Mouse (Mus musculus) MEL (cell line): ENCODE data around the gene Atp8a1. TPM values are rescaled to one million over a fixed set of nuclear protein-coding genes. Genes with fewer than 3 reads are reported as not detected.

Experiments used
- DNase-seq: peaks from one replicate; pipeline ENCODE4 v3.0.0; 2011; ENCODE audit warnings: low read depth, low spot score
- H3K27ac ChIP-seq: 2 replicates; pipeline ENCODE4 v1.5.1; 2012; ENCODE audit warnings: low read depth, mild to moderate bottlenecking, control low read depth, low read length, moderate library complexity; ENCODE audit not compliant: control insufficient read depth
- H3K27me3 ChIP-seq, 2 experiments: fragments of 150-350 bp in 1 of 2; sonication (generic) in 1 of 2; 2 replicates each; pipeline ENCODE4 v1.6.1; 2012; ENCODE audit warnings: low read length in 2 of 2, mild to moderate bottlenecking in 2 of 2, improper control_type of control experiment in 1 of 2, moderate library complexity in 1 of 2; ENCODE audit not compliant: insufficient read depth in 2 of 2, control insufficient read depth in 1 of 2
- H3K36me3 ChIP-seq, 2 experiments: 2 replicates each; pipeline ENCODE4 v1.6.1; 2012 to 2014; ENCODE audit warnings: low read length in 2 of 2, improper control_type of control experiment in 1 of 2, inconsistent platforms in 1 of 2, mild to moderate bottlenecking in 1 of 2; ENCODE audit not compliant: insufficient read depth in 2 of 2, control insufficient read depth in 1 of 2
- H3K4me1 ChIP-seq, 2 experiments: fragments of 150-350 bp in 1 of 2; sonication (generic) in 1 of 2; 2 replicates each; pipeline ENCODE4 v1.6.1; 2012; ENCODE audit warnings: low read length in 2 of 2, improper control_type of control experiment in 1 of 2, mild to moderate bottlenecking in 1 of 2; ENCODE audit not compliant: insufficient read depth in 2 of 2, control insufficient read depth in 1 of 2
- H3K4me3 ChIP-seq, 2 experiments: fragments of 150-350 bp in 1 of 2; sonication (generic) in 1 of 2; 2 replicates each; pipeline ENCODE4 v1.5.1; 2012; ENCODE audit warnings: low read depth in 2 of 2, low read length in 2 of 2, mild to moderate bottlenecking in 2 of 2, moderate library complexity in 2 of 2, control low read depth in 1 of 2, improper control_type of control experiment in 1 of 2; ENCODE audit not compliant: control insufficient read depth in 1 of 2, insufficient read depth in 1 of 2
- H3K79me2 ChIP-seq: 2 replicates; pipeline ENCODE4 v1.6.1; 2012; ENCODE audit warnings: mild to moderate bottlenecking, low read length, moderate library complexity; ENCODE audit not compliant: control insufficient read depth, poor library complexity, insufficient read depth
- H3K9ac ChIP-seq: 2 replicates; pipeline ENCODE4 v1.6.1; 2012; ENCODE audit warnings: low read depth, mild to moderate bottlenecking, control low read depth, low read length, moderate library complexity; ENCODE audit not compliant: control insufficient read depth, poor library complexity, severe bottlenecking
- H3K9me3 ChIP-seq: fragments of 150-350 bp; sonication (generic); replicated peaks from 2 replicates; pipeline ENCODE4 v1.6.1; 2012; ENCODE audit warnings: mild to moderate bottlenecking, low read length, improper control_type of control experiment, moderate library complexity; ENCODE audit not compliant: insufficient read depth
- CHD2 ChIP-seq: IDR thresholded peaks from 2 replicates; pipeline ENCODE4 v1.6.1; 2011; ENCODE audit warnings: low read length, improper control_type of control experiment
- CTCF ChIP-seq, 3 experiments: IDR thresholded peaks in 2 of 3; conservative IDR thresholded peaks in 1 of 3; 2 replicates each; pipeline ENCODE4 v1.5.1; 2011 to 2012; ENCODE audit warnings: low read length in 3 of 3, low read depth in 2 of 3, mild to moderate bottlenecking in 2 of 3, improper control_type of control experiment in 1 of 3, inconsistent platforms in 1 of 3, mixed read lengths in 1 of 3, moderate library complexity in 1 of 3; ENCODE audit not compliant: control insufficient read depth in 1 of 3, insufficient read depth in 1 of 3, poor library complexity in 1 of 3, severe bottlenecking in 1 of 3
- ETS1 ChIP-seq: IDR thresholded peaks from 2 replicates; pipeline ENCODE4 v1.6.1; 2012; ENCODE audit warnings: low read depth, mild to moderate bottlenecking, inconsistent platforms, low read length, improper control_type of control experiment, moderate library complexity
- GABPA ChIP-seq: IDR thresholded peaks from 2 replicates; pipeline ENCODE4 v1.6.1; 2012; ENCODE audit warnings: low read depth, mild to moderate bottlenecking, inconsistent platforms, low read length, improper control_type of control experiment, moderate library complexity
- GATA1 ChIP-seq: IDR thresholded peaks from 2 replicates; pipeline ENCODE4 v1.6.1; 2011; ENCODE audit warnings: low read depth, low read length, improper control_type of control experiment
- KAT2A ChIP-seq: conservative IDR thresholded peaks from 2 replicates; pipeline ENCODE4 v1.6.1; 2012; ENCODE audit warnings: low read depth, low read length, improper control_type of control experiment, inconsistent platforms
- MAX ChIP-seq: IDR thresholded peaks from 2 replicates; pipeline ENCODE4 v1.6.1; 2011; ENCODE audit warnings: low read length, improper control_type of control experiment
- MAZ ChIP-seq: IDR thresholded peaks from 2 replicates; pipeline ENCODE4 v1.6.1; 2012; ENCODE audit warnings: low read depth, mild to moderate bottlenecking, inconsistent platforms, low read length, improper control_type of control experiment
- MEF2A ChIP-seq: IDR thresholded peaks from 2 replicates; pipeline ENCODE4 v1.6.1; 2014; ENCODE audit warnings: low read depth, mild to moderate bottlenecking, inconsistent platforms, low read length, improper control_type of control experiment; ENCODE audit not compliant: poor library complexity, insufficient replicate concordance, severe bottlenecking; ENCODE audit errors: extremely low read depth
- MYB ChIP-seq: IDR thresholded peaks from 2 replicates; pipeline ENCODE4 v1.6.1; 2011; ENCODE audit warnings: mild to moderate bottlenecking, low read depth, low read length, improper control_type of control experiment
- NELFE ChIP-seq: IDR thresholded peaks from 2 replicates; pipeline ENCODE4 v1.6.1; 2011; ENCODE audit warnings: low read depth, low read length, improper control_type of control experiment
- POLR2AphosphoS2 ChIP-seq: IDR thresholded peaks from 2 replicates; pipeline ENCODE4 v1.6.1; 2011; ENCODE audit warnings: low read length, improper control_type of control experiment
- RCOR1 ChIP-seq: IDR thresholded peaks from 2 replicates; pipeline ENCODE4 v1.6.1; 2012; ENCODE audit warnings: low read depth, mild to moderate bottlenecking, inconsistent platforms, low read length, improper control_type of control experiment
- SMC3 ChIP-seq: IDR thresholded peaks from 2 replicates; pipeline ENCODE4 v1.6.1; 2011; ENCODE audit warnings: low read depth, low read length, improper control_type of control experiment
- UBTF ChIP-seq: IDR thresholded peaks from 2 replicates; pipeline ENCODE4 v1.6.1; 2012; ENCODE audit warnings: low read depth, mild to moderate bottlenecking, inconsistent platforms, low read length, improper control_type of control experiment, moderate library complexity, borderline replicate concordance; ENCODE audit not compliant: insufficient read depth
- USF1 ChIP-seq: IDR thresholded peaks from 2 replicates; pipeline ENCODE4 v1.6.1; 2014; ENCODE audit warnings: low read depth, mild to moderate bottlenecking, inconsistent platforms, low read length, improper control_type of control experiment, moderate library complexity
- ZKSCAN1 ChIP-seq: IDR thresholded peaks from 2 replicates; pipeline ENCODE4 v1.6.1; 2012; ENCODE audit warnings: low read depth, mild to moderate bottlenecking, inconsistent platforms, low read length, improper control_type of control experiment, moderate library complexity
- ZNF384 ChIP-seq: IDR thresholded peaks from 2 replicates; pipeline ENCODE4 v1.6.1; 2012; ENCODE audit warnings: low read depth, mild to moderate bottlenecking, inconsistent platforms, low read length, improper control_type of control experiment
- polyA plus RNA-seq, 2 experiments: library from polyadenylated mRNA; stranded (reverse) in 1 of 2; unstranded in 1 of 2; fragments of >175 nt in 1 of 2; fragments of >200 nt in 1 of 2; gene quantifications; 2 replicates each; pipeline versions ENCODE4 v1.2.1 to v1.2.4; 2012; ENCODE audit warnings: low replicate concordance in 2 of 2, low read depth in 1 of 2; ENCODE audit not compliant: insufficient read length in 2 of 2, insufficient read depth in 1 of 2, missing spikeins in 1 of 2
- total RNA-seq: library from RNA; depleted of rRNA; stranded (reverse); fragments of 300-350 nt; gene quantifications from 2 replicates; pipeline ENCODE4 v1.2.3, GENCODE M21; 2012

Atp8a1 gene
- total and polyA plus RNA-seq, 3 experiments: 18.2 to 22.1 TPM; not detected in 1

DNA sequence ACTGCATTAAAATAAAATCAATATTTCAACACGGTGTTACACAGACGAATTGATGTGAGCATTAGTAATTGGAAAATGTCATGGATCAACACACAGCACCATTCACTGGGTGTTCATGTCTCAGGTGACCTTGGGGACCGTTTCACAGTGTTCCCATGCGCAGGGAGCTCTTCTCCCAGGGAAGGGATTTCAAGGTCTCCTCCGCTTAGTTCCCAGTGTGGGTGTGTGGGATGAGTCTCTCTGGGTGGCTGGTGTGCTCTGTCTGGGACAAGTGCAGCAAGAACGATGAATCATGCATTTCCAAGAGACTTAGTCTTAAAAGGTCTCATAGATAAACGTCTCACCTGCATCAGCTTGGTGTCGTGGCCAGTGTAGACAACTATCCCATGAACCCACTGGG, 78.5 kb downstream of the Atp8a1 start:
- H3K9me3 ChIP-seq: no peaks in the 10 kb centered on the region
- no peaks in the 10 kb centered on the region for H3K79me2 ChIP-seq
- H3K27ac ChIP-seq: no peak overlapping the region
- no peaks in the 10 kb centered on the region for H3K4me1 ChIP-seq
- no peak overlapping the region for H3K9ac ChIP-seq
- DNase-seq: no peak
- H3K36me3 ChIP-seq: peaks cover 0 to 8% of the 10 kb centered on the region in 2 experiments; a peak in 2 of 4 replicates
- TF ChIP-seq MAZ: no peak
- TF ChIP-seq ZNF384: no peak
- no peak for TF ChIP-seq CHD2
- no peak for TF ChIP-seq MEF2A
- no peak for TF ChIP-seq USF1
- TF ChIP-seq SMC3: no peak
- TF ChIP-seq UBTF: no peak
- H3K27me3 ChIP-seq: no peaks in the 10 kb centered on the region
- no peak overlapping the region for H3K4me3 ChIP-seq

GRCm38 (mm10) chr5:67764798-67765197, 82.4 kb downstream of the Atp8a1 start:
- H3K79me2 ChIP-seq: no peaks in the 10 kb centered on the region
- no peaks in the 10 kb centered on the region for H3K27me3 ChIP-seq
- H3K27ac ChIP-seq: no peak overlapping the region
- no peaks in the 10 kb centered on the region for H3K9me3 ChIP-seq
- no peak for TF ChIP-seq KAT2A
- no peak for TF ChIP-seq RCOR1
- peak; percentile 24 to 55 (median 55); a peak in 4 of 6 replicates for TF ChIP-seq CTCF (IDR thresholded peaks at IDR 0.05 in 2 of 3, conservative IDR thresholded peaks at IDR 0.05 in 1 of 3; ENCODE audit: control insufficient read depth in 1 of 3, insufficient read depth in 1 of 3, low read depth in 2 of 3, low read length in 3 of 3, poor library complexity in 1 of 3, severe bottlenecking in 1 of 3)
- no peak overlapping the region for H3K9ac ChIP-seq
- peaks cover 0 to 4% of the 10 kb centered on the region in 2 experiments; a peak in 3 of 4 replicates for H3K36me3 ChIP-seq
- peak; percentile 34 for DNase-seq
- H3K4me3 ChIP-seq: no peak overlapping the region
- H3K4me1 ChIP-seq: no peaks in the 10 kb centered on the region

- H3K27ac ChIP-seq: no peak overlapping the region
These were observed 89.1 kb downstream of the Atp8a1 start for GRCm38 (mm10) chr5:67758126-67758525.

More at GRCm38 (mm10) chr5:67758126-67758525, 89.1 kb downstream of the Atp8a1 start:
- Histone ChIP-seq H3K79me2 (no peaks in the 10 kb centered on the region), H3K9me3 (no peaks in the 10 kb centered on the region), H3K36me3 (peaks cover 0 to 4% of the 10 kb centered on the region in 2 experiments; a peak in 3 of 4 replicates), H3K4me3 (no peak overlapping the region), H3K4me1 (no peaks in the 10 kb centered on the region), H3K9ac (no peak overlapping the region), H3K27me3 (no peaks in the 10 kb centered on the region)
- DNase-seq: no peak
- TF ChIP-seq ETS1: no peak
- no peak for TF ChIP-seq GATA1
- no peak for TF ChIP-seq MEF2A
- no peak for TF ChIP-seq GABPA
- no peak for TF ChIP-seq MYB
- TF ChIP-seq POLR2AphosphoS2: no peak
- TF ChIP-seq SMC3: no peak
- TF ChIP-seq NELFE: no peak
- no peak for TF ChIP-seq ZKSCAN1
- no peak for TF ChIP-seq MAX
